Mouse (Mus musculus) forebrain, embryonic 13.5 days (tissue): ENCODE results near the gene Srpr. TPM values are rescaled to one million over a fixed set of nuclear protein-coding genes. Genes with fewer than 3 reads are reported as not detected.

Experiments
- ATAC-seq: fragments of 200-750 bp; cut with Nextera tagmentation; 2 replicates; pipeline ENCODE4 v1.8.0; 2017
- H3K27ac ChIP-seq: fragments of 300-500 bp; sonication (generic); 2 replicates; pipeline ENCODE4 v1.5.1; 2015; ENCODE audit warnings: inconsistent platforms, mild to moderate bottlenecking, moderate library complexity
- H3K27me3 ChIP-seq: fragments of 300-500 bp; sonication (generic); 2 replicates; pipeline ENCODE4 v1.6.1; 2015; ENCODE audit warnings: mild to moderate bottlenecking, inconsistent platforms
- H3K36me3 ChIP-seq: fragments of 300-500 bp; sonication (generic); 2 replicates; pipeline ENCODE4 v1.6.1; 2015; ENCODE audit warnings: mild to moderate bottlenecking, inconsistent platforms; ENCODE audit not compliant: poor library complexity, severe bottlenecking
- H3K4me1 ChIP-seq: fragments of 300-500 bp; sonication (generic); 2 replicates; pipeline ENCODE4 v1.6.1; 2015; ENCODE audit warnings: inconsistent platforms
- H3K4me2 ChIP-seq: fragments of 300-500 bp; sonication (generic); 2 replicates; pipeline ENCODE4 v1.6.1; 2015; ENCODE audit warnings: inconsistent platforms, mild to moderate bottlenecking, moderate library complexity
- H3K4me3 ChIP-seq: fragments of 300-500 bp; sonication (generic); 2 replicates; pipeline ENCODE4 v1.5.1; 2015; ENCODE audit warnings: mild to moderate bottlenecking, inconsistent platforms
- H3K9ac ChIP-seq: fragments of 300-500 bp; sonication (generic); 2 replicates; pipeline ENCODE4 v1.6.1; 2015; ENCODE audit warnings: mild to moderate bottlenecking, inconsistent platforms
- H3K9me3 ChIP-seq: fragments of 300-500 bp; sonication (generic); replicated peaks from 2 replicates; pipeline ENCODE4 v1.6.1; 2016; ENCODE audit warnings: inconsistent platforms
- WGBS: fragments of 180-500 bp; shearing (Covaris S2); methylation state at CpG from one replicate; pipeline ENCODE4 v1.1.7; 2015; 5-methylcytosine and 5-hydroxymethylcytosine counted together
- polyA plus RNA-seq: library from polyadenylated mRNA; unstranded; fragments of >200 nt; fragmentation: Nextera tagmentation; extraction: Ambion mirVana; gene quantifications from 2 replicates; pipeline ENCODE4 v1.2.1, GENCODE M21; 2015

Srpr gene
- polyA plus RNA-seq, 1 experiment from 2014 or later: 57.6 TPM

DNA sequence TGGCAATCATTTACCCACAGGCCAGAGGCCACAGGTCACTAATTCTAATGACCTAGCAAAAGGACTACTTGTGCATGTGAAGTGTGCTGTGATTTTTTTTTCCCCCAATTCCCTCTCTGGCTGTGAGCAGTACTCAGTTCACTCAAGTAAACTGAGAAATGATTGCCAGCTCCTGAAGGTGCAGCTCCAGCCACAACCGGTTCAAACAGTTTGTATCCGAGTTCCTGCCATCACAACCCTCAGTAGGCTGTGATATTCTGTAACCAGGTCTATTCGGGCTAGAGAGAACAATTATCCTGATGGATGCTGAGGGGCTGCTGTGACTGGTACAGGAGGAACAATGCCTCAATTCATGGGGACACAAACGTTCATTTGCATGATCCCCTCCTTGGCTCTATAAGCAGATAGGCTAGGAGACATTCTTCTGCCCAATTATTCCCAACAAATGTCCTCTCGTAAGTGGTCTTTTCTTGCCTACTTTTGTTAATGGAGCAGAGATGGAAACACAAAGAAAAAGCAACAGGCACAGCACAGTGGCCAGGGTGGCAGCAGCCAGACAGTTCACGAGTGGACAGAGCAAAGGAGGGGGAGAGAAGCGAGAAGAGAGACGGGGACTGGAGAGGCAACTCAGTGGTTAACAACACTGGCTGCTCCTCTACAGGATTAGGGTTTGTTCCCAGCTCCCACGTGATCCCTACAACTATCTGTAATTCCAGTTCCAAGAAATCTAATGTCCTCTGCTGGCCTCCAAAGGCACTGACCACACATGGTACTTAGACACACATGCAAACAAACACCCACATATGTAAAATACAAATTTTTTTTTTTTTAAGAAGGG, 33.0 kb upstream of the Srpr start:
- no peaks in the 10 kb centered on the region for H3K27me3 ChIP-seq
- WGBS: 4% methylated on average over 9 of the region's 9 CpGs
- H3K4me3 ChIP-seq: no peak overlapping the region
- no peaks in the 10 kb centered on the region for H3K9me3 ChIP-seq
- H3K9ac ChIP-seq: no peak overlapping the region
- peak overlapping the region; percentile 33 for H3K4me2 ChIP-seq
- H3K4me1 ChIP-seq: peaks cover 20% of the 10 kb centered on the region
- peak overlapping the region; percentile 68 for H3K27ac ChIP-seq
- H3K36me3 ChIP-seq: peaks cover 21% of the 10 kb centered on the region
- ATAC-seq: peak; percentile 76

DNA sequence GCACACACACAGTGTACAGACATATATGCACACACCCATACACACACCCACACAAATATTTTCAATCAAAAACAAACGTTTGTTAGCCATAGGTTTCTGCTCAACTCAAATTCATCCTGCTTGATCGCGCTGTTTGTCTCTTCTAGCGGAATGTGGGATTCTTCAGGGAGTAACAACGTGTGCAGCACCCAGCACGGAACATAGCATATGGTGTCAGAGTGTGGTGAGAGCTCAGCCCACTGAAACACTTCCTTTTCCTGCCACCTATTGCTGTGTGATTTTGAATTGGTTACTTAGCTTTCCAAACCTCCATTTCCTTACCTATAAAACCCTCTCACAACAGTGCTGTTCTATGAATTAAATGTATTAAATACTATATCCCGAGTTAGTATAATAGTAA, 29.9 kb upstream of the Srpr start:
- Histone ChIP-seq H3K4me1 (peaks cover 32% of the 10 kb centered on the region), H3K27me3 (no peaks in the 10 kb centered on the region), H3K4me2 (no peak overlapping the region), H3K9me3 (no peaks in the 10 kb centered on the region), H3K27ac (no peak overlapping the region), H3K9ac (no peak overlapping the region), H3K36me3 (peaks cover 21% of the 10 kb centered on the region), H3K4me3 (no peak overlapping the region)
- 94% methylated on average over 7 of the region's 7 CpGs for whole genome bisulfite sequencing
- ATAC-seq: no peak

DNA sequence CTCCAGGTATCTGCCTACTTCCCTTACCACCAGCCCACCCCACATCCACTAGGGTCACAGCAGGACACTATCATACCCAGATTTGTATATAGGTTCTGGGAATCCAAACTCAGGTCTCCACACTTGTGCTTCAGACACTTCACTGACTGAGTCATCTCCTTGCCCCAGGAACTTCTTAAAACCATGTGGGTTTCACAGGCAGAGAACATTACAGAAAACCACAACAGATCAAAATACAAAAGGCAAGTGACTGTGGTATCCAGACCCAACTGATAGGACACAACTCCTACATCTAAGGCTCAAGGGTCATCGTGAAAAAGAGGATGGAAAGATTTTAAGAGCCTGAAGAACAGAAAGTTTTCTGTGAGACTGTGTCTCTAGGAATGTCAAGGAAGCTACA, 26.6 kb upstream of the Srpr start:
- H3K9me3 ChIP-seq: no peaks in the 10 kb centered on the region
- no peak overlapping the region for H3K9ac ChIP-seq
- no peak overlapping the region for H3K4me3 ChIP-seq
- WGBS: 88% methylated on average over 1 of the region's 1 CpGs
- ATAC-seq: no peak
- H3K4me1 ChIP-seq: peaks cover 21% of the 10 kb centered on the region
- H3K27ac ChIP-seq: no peak overlapping the region
- no peak overlapping the region for H3K4me2 ChIP-seq
- no peaks in the 10 kb centered on the region for H3K27me3 ChIP-seq
- H3K36me3 ChIP-seq: peaks cover 18% of the 10 kb centered on the region

DNA sequence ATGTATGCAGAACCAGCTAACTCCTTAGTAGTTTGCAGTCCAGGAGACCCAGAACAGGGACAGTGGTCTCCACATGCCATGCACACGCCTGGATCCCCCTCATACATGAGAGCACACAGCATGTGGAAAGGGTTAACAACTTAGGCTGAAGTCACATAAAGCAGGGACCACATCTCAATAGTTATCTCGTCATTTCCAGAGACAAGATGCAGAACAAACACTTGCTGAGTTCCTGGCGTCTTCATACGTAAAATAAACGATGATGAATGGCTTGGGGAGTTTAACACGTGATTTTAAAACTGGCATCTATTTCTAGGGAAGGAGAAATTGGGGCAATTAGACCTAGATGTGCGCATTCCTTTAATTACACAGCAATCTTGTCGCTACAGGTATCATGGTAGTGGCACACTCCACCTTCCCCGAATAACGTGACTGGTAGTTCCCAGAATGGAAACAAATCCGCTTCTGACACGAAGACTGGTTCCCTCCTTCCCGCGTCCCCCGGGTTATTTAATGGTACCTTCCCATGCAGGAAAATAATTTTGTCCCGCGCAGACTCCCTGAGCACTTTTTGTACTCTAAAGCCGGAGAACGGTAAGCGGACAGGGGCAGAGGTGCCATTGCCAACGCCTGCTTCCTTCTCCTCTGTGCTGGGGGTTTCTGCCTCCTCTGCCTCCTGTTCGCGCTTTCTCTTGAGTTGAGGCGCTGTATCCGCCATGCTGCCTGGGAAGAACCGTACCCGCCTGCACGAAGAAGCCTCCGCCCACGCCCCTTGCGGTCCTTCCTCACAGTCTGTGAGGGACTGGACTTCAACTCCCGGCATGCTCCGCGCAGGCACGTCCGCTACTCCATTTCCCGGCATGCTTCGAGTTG, 24.5 kb upstream of the Srpr start, which contains the start of gene Dcps:
Gene Dcps, minus strand, starts transcription at position 811 of the 873 bp plus-strand sequence.
- peak within 1 kb of the TSS; percentile 86 for H3K27ac ChIP-seq
- H3K9me3 ChIP-seq: no peaks in the 10 kb centered on the region
- under 1% methylated on average over 38 of the region's 38 CpGs for WGBS
- H3K27me3 ChIP-seq: no peaks in the 10 kb centered on the region
- H3K4me1 ChIP-seq: peaks cover 21% of the 10 kb centered on the region
- H3K36me3 ChIP-seq: peaks cover 5% of the 10 kb centered on the region
- ATAC-seq: peak; percentile 98
- peak within 1 kb of the TSS; percentile 59 for H3K4me3 ChIP-seq
- H3K9ac ChIP-seq: peak within 1 kb of the TSS; percentile 66
- H3K4me2 ChIP-seq: peak within 1 kb of the TSS; percentile 69

DNA sequence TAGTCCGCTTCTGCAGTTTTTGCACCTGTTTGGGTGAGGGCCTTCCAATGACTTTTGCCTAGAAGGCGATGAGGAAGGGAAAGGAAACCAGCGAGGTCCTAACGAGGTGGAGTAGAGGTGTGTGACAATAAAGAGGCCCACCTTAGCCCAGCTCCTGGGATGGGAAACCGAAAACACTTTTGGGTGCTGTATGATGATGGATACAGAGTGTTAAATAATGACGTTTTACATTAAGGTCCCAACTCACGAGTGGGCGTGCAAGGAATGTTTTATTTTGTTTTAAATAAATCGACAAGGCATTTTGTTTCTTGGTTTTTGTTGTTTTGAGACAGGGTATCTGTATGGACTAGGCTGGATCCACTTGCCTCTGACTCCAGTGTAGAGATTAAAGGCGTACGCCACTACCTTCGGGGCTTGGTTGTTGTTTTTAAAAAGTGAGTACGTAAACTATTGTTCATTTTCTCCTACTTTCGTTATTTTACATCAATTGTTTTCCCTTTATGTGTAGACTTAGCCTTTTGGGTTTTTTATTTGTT, 23.8 kb upstream of the Srpr start:
- peak overlapping the region; percentile 66; the same call in 1 of the 2 replicates for H3K9ac ChIP-seq
- H3K4me1 ChIP-seq: peaks cover 21% of the 10 kb centered on the region
- peak; percentile 33 for ATAC-seq
- no peaks in the 10 kb centered on the region for H3K27me3 ChIP-seq
- no peaks in the 10 kb centered on the region for H3K9me3 ChIP-seq
- 45% methylated on average over 14 of the region's 14 CpGs for WGBS
- no peaks in the 10 kb centered on the region for H3K36me3 ChIP-seq
- peak overlapping the region; percentile 59 for H3K4me3 ChIP-seq
- H3K4me2 ChIP-seq: peak overlapping the region; percentile 69
- peak overlapping the region; percentile 86 for H3K27ac ChIP-seq

DNA sequence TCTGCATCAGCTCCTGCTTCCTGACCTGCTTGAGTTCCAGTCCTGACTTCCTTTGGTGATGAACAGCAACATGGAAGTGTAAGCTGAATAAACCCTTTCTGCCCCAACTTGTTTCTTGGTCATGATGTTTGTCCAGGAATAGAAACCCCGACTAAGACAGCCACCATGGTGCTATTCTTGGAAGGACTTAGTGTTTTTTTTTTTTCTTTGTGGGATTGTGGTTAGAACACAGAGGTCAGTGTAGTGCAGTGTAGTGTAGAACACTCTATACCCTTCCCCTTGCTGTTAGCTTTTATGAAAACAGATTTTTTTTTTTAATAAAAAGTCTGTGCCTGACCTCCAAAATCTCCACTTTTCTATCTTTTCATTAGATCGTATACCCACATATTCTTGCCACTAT, 17.1 kb upstream of the Srpr start:
- Histone ChIP-seq H3K36me3 (peaks cover 11% of the 10 kb centered on the region), H3K4me1 (no peaks in the 10 kb centered on the region), H3K27ac (no peak overlapping the region), H3K27me3 (no peaks in the 10 kb centered on the region), H3K4me3 (no peak overlapping the region), H3K4me2 (no peak overlapping the region), H3K9me3 (no peaks in the 10 kb centered on the region), H3K9ac (no peak overlapping the region)
- 86% methylated on average over 2 of the region's 2 CpGs for WGBS
- ATAC-seq: no peak

DNA sequence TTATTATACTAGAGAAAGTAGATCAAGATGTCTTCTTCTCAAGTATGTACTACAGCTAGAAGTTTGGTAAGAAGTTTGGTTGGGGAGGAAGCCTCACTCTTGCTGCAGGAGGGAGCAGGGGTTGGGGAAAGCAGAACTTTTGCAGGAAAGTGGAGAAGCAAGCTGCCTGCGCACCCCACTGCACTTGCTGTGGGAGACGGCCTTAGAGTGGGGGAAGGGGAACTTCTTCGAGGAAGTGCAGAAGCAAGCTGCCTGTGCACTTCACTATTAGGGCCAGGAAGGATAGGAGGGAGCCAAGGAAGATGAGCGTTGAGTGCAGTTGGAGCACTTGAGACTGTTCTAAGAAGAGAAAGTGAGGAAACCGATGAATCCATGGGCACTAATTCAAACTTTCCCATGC, 16.6 kb upstream of the Srpr start:
- no peak overlapping the region for H3K27ac ChIP-seq
- no peak overlapping the region for H3K4me2 ChIP-seq
- no peaks in the 10 kb centered on the region for H3K27me3 ChIP-seq
- no peak overlapping the region for H3K4me3 ChIP-seq
- no peak overlapping the region for H3K9ac ChIP-seq
- no peak for ATAC-seq
- H3K9me3 ChIP-seq: no peaks in the 10 kb centered on the region
- H3K4me1 ChIP-seq: no peaks in the 10 kb centered on the region
- peaks cover 15% of the 10 kb centered on the region for H3K36me3 ChIP-seq
- 79% methylated on average over 5 of the region's 5 CpGs for WGBS

DNA sequence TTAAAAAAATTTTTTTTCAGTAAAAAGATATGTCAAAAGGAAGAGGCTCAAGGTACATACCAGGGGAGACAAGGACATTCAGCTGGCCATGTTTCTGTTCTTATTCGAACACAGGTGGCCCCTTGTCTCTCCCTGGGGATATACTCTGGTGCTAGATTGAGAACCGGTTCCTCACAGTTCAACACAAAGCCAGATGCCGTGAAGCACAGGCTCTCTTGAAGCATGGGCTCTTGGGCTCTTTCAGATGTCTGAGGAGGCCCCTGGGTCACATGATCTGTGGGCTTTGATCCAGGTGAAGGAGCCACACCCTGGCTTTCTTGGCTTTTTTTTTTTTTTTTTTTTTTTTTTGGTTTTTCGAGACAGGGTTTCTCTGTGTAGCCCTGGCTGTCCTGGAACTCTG, 13.5 kb upstream of the Srpr start:
- 84% methylated on average over 4 of the region's 4 CpGs for WGBS

DNA sequence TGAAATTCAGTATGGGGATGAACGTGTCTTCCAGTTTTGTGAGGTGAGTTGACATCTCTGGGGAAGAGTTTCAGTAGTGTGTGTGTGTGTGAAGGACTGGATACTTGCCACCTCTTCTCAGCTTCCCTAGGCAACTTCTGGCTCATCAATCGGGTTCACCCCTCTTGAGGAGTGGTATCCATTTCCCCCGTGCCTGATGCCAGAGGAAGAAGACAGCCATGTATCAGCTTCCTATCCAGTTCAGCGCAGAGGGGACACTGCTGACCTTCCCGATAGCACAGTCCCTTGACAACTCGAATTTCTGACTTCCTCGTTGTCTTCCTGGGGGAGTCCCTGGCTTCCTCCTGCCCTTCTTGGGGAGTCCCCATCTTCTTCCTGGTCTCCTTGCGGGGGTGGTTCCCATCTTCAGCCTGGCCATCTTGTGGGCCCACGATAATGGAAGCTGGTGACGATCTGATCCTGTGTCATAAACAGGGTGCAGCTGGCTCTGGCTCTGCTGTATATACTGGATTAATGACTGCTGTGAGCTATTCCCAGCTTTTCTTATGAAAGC, 12.5 kb upstream of the Srpr start:
- Histone ChIP-seq H3K4me3 (no peak overlapping the region), H3K4me1 (peaks cover 7% of the 10 kb centered on the region), H3K9me3 (no peaks in the 10 kb centered on the region), H3K4me2 (no peak overlapping the region), H3K36me3 (peaks cover 21% of the 10 kb centered on the region), H3K27ac (no peak overlapping the region), H3K9ac (no peak overlapping the region), H3K27me3 (no peaks in the 10 kb centered on the region)
- WGBS: 89% methylated on average over 10 of the region's 10 CpGs
- no peak for ATAC-seq

More for the DNA sequence above, 13.5 kb upstream of the Srpr start:
- no peaks in the 10 kb centered on the region for H3K9me3 ChIP-seq
- no peak overlapping the region for H3K9ac ChIP-seq
- H3K4me1 ChIP-seq: peaks cover 7% of the 10 kb centered on the region
- no peaks in the 10 kb centered on the region for H3K27me3 ChIP-seq
- no peak for ATAC-seq
- no peak overlapping the region for H3K4me3 ChIP-seq
- H3K27ac ChIP-seq: no peak overlapping the region
- H3K4me2 ChIP-seq: no peak overlapping the region
- peaks cover 21% of the 10 kb centered on the region for H3K36me3 ChIP-seq

DNA sequence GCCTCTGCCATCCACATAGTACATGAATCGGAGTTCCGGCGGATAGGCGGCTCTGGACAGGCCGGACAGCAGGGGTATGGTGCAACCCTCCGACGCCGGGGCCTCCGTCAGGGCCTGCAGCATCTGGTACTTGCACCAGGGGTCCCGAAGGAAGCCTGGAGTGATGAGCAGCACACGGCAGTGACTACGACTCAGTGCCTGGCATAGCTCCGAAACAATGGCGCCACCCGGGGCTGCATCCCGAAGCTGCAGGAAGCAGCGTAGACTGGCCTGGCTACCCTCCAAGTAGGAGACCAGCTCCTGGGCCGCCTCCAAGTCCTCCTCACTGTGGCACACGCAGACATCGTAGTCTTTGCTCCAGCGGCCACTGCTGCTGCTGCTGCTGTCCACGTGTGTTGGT, 11.3 kb upstream of the Srpr start:
- WGBS: 65% methylated on average over 22 of the region's 22 CpGs
- H3K9ac ChIP-seq: no peak overlapping the region
- peaks cover 7% of the 10 kb centered on the region for H3K4me1 ChIP-seq
- 0 out of 2 replicates have a peak overlapping the region, but pooled peaks have one; percentile 4 for H3K4me2 ChIP-seq
- H3K27ac ChIP-seq: no peak overlapping the region
- no peak overlapping the region for H3K4me3 ChIP-seq
- no peaks in the 10 kb centered on the region for H3K9me3 ChIP-seq
- H3K36me3 ChIP-seq: peaks cover 21% of the 10 kb centered on the region
- H3K27me3 ChIP-seq: no peaks in the 10 kb centered on the region
- ATAC-seq: peak; percentile 68

DNA sequence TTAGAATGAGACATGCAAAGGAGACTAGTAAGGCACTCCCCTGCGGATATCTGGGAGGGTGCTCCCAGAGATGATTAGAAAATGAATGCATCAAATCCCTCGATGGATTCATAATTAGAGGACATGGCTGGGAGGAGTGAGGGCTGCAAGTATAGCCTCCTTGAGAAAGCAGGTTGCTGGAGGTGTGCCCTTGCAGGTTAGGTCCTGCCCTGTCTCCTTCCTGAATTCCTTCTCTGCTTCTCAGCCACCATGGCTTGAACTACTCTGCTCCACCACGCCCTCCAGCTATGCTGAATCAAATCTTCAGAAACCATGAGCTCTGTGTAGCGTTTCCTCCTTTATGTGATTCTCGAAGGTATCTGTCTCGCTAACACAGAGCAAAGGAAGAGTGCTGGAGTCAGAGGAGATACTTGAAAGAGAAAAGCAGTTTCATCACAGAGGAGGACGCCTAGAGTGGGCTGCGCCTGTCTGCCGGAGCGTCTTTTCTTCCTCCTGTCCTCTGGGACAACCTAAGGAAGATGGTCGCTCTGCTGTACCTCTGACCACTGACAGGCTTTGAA, 6.9 kb upstream of the Srpr start:
- Histone ChIP-seq H3K27ac (no peak overlapping the region), H3K36me3 (peaks cover 8% of the 10 kb centered on the region; the same call in 1 of the 2 replicates), H3K4me1 (peaks cover 7% of the 10 kb centered on the region), H3K4me3 (no peak overlapping the region), H3K27me3 (no peaks in the 10 kb centered on the region), H3K9me3 (no peaks in the 10 kb centered on the region), H3K9ac (no peak overlapping the region), H3K4me2 (no peak overlapping the region)
- 82% methylated on average over 11 of the region's 11 CpGs for WGBS
- ATAC-seq: no peak
